Mouse (Mus musculus): ENCODE results near the gene Trak1.

The Trak1 gene

DNA sequence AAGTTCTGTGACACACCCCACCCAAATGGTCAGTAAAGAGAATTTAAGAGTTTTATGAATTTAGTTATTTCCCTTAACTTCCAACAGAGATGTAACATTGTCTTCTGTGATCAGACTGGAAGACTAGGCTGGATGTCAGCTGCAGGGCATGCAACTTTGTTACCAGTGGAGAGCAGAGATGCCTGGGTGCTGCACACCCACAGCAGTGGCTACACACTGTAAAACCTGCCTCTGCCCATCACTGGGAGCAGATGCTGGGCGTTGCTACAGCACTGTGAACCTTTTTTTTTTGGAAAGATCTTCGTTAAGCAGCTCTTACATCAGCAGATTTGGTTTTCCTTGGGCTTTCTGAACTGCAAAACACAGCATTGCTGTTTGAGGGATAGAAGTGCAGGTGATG, 97.6 kb downstream of the Trak1 start:
- no peak for DNase-seq (ENCODE audit: low spot score in 2 of 2)

DNA sequence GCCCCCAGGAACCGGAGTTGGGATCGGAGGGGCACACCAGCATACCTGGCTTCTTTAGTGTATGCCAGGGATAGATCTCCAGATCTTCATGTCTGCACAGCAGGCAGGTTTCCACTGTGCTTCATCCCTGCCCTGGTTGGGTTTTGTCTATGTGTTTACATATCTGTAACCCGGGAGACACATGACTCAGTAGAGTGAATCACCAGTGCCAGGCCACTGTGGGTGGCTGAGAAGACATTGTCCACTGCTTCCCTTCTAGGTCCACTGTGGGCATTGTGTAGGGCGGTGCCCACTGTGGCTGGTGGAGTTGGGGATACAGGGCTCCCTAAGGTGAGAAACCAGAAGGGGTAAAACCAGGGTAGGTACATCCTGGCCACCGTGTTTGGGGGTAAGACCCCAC, 98.5 kb downstream of the Trak1 start:
- peak in 1 of 2 experiments; percentile 44 for DNase-seq (ENCODE audit: low spot score in 2 of 2)

DNA sequence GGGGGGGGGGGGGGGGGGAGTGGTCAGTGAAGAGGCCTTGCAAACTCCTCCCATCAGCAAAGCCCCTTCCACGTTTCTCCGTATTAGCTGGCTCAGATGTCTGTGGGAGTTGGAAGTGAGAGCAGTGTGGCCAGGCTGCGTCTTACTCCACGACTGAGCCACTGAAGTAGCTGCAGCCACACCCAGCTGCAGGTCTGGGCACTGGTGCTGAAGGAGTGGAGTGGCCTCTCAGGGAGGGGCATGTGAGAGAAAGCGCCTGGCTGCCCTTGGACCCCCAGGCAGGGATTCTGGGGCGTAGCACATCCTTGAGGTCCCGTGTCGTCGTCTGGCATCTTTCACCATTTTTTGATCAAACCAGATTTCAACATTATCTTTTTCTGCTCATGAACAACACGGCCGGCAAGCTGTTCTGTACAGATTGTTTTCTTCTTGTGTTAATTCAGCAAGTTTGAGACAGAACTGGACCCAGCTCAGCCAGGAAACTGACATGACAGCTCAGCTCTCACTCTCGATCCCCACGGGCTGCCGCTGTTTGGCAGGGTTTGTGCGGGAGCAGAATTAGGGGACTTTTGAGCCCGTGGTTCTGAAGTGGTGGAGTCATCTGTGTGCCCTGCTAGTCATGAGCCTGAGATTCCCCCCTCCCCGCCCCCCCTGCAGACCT, 100.9 kb downstream of the Trak1 start:
- no peak for DNase-seq (ENCODE audit: low spot score in 2 of 2)

DNA sequence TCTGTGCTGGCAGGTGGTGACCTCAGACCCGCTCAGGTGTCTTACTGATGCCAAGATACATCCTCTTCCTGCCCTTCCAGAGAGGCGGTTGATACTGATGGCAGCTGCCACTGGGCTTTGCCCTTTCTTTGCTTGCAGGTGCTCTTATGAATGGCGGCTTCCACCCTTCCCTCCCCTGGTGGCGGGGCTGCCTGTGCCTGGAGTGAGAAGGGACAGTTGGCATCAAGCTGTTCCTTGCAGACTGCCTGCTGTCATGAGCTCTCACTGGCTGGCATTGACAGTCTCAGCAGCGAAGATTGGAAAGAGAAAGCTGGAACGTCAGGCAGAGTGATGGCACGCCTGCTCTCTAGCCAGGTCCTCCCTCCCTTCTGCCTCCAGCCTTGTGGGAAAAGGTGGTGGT, 101.5 kb downstream of the Trak1 start:
- DNase-seq (ENCODE audit: low spot score in 2 of 2), result no peak

DNA sequence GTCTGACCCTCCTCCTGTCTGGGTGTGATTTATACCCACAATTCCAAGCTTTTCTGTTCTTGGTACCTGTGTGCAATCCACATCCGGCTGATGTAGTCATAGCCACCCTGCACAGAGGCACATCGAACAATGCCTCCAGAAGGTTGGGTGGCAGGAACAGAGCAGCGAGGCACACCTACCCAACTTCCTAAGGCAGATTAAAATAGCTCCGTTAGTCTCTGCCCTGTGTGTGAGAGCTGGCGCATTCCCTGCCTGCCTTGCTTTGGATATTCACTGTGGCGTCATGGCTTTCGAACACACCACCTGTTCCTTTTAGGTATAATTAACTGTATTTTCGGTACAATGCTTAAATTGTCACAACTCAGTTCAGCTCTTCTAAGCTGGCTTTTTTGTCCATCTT, 103.3 kb downstream of the Trak1 start:
- no peak for DNase-seq (ENCODE audit: low spot score in 2 of 2)

DNA sequence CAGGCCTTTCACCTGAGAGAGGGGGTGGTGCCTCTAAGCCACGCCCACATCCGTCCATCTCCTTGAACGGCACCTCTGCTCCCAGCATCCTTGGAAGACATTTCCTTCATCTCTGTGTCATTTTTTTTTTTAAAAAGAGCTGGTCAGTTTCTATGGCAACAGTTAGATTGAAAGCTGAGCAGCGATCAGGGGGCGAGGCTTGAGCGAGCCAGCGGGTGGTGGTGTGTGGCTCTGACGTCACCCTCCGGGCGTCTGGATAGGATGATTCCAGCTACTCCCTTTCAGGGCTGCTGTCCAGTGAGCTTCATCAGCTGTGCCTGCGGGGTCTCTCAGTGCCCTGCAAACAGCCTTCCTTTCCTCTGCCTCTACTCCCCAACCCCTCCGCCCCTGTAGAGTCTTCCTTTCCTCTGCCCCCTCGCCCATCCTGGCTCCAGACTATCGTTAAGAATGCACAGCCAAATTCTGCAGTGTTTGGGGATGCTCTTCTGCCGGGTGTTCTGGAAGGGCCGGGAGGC, 105.9 kb downstream of the Trak1 start:
- DNase-seq (ENCODE audit: low spot score in 2 of 2), result no peak

DNA sequence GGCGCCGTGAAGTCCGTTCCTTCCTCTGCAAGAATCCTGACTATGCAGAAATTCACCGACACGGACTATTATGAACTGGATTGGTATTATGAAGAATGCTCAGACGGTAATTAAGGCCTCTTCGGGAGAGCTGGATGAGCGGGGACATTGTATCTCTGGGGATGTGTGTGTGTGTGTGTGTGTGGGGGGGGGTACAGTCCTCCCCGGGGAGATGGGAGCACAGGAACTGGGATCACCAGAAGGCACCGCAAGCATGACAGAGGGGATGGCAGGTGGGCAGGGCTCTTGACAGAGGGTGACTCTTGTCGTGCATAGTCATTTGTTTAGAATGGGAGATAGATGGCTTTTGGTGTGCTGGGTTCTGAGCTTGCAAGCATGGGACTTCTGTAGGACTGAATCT, 106.4 kb downstream of the Trak1 start:
- no peak for DNase-seq (ENCODE audit: low spot score in 2 of 2)

DNA sequence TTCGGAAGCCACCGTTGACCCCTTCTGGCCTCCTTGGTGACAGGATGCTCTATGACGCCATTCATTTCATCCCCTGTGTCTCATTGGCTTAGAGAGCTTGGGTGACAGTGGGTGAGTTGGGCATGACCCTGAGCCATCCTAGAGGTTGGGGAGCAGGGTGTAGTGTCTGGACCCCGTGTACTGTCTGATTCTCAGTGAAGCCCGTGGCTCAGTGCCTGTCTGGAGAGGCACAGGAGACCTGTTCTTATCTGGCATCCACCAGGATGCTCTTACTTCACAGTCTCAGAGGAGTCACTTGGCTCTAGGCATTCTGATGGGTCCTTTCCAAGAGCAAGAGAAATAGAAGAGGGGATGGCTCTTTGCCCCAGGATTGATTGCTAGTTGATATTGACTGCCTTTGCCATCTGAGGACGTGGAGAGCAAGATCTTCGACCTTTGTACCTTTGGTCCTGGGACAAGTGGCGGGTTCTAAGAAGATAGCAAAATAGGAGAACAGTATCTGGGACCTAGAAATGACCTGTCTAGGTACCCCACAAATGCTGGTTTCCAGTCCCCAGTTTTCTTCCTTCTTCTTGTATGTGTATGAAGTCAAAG, 107.9 kb downstream of the Trak1 start:
- no peak for DNase-seq (ENCODE audit: low spot score in 2 of 2)

DNA sequence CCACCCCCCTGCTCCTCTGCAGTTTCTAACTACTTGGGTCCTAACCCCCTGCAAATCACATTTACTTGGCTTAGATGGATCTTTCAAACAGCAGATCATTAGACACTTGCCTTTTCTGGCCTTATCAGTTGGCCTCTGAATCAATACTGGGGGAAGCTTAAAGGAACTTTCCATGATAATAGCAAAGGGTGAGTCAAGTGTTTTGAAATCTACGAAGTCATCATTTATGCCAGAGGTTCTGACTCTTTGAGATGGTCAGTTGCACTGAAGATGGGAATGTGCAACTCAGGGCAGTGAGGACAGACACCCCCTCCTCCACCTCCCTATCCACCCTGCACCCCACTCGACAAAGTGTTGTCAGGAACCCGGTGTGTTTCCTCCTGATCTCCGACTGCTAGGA, 108.5 kb downstream of the Trak1 start:
- DNase-seq (ENCODE audit: low spot score in 2 of 2), result no peak

DNA sequence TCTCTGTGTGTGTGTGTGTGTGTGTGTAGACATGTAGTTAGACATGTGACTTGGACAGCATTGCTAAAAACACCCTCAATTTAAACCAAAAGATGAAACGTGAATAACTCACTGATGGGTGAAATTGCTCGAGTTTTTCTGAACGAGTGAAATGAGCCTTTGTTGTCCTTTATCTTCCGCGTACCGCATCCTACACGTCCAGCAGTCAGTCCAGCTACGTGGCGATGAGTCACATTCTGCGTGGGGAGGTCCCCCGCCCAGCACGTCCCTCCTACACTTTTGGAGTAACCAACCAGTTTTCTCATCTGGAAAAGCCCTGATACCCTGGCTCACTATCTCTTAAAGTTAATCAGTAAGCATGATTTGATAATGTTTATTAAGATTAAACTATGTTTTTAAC, 116.9 kb downstream of the Trak1 start:
- DNase-seq (ENCODE audit: low spot score in 2 of 2), result no peak

DNA sequence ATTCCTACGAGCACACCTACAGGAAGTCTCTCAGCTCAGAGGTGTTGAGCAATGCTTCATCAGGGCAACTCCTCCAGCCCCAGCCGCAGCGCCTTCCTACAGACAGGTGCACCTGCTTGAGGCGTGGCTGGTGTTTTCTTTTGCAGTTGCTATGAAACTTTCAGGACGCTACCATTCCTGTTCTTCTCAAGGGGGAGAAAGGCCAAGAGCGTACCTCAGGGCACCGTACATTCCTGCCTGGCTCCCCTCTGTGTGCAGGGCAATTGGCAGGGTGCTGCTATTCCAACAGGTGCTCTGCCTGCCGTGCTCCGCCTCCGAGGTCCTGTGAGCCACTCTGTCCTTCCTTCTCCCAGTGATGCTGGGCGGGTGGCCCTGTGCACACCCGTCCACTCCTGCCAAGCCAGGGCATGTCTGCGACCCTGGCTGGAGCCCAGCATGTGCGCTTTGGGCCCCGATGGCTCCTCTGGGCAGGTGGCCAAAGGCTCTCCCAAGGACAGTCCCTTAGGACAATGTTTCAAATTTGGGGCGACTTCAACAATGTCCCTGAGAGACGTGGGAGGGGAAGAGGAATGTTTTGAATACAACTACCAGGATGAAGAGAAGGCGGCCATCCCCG, 118.4 kb downstream of the Trak1 start:
- peak; percentile 50 to 57 for DNase-seq (ENCODE audit: low spot score in 2 of 2)

DNA sequence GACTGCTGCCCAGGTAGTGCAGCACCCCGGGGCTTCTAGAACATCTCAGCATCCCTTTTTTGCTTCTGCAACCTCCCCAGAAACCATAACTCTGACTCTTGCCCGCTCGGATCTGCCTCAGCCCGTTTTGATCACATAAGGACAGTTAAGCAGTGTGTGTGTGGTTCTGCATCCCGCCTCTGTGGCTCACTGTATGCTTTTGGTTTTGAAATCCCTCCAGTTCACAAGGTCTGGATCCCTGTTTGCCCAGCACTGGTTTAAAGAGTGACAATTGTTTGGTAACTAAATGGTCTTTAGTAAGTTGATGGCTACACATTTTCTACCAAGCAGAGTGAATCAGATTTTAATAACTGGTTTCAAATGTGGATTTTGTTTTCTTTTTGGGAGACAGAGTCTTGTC, 119.2 kb downstream of the Trak1 start:
- no peak for DNase-seq (ENCODE audit: low spot score in 2 of 2)

DNA sequence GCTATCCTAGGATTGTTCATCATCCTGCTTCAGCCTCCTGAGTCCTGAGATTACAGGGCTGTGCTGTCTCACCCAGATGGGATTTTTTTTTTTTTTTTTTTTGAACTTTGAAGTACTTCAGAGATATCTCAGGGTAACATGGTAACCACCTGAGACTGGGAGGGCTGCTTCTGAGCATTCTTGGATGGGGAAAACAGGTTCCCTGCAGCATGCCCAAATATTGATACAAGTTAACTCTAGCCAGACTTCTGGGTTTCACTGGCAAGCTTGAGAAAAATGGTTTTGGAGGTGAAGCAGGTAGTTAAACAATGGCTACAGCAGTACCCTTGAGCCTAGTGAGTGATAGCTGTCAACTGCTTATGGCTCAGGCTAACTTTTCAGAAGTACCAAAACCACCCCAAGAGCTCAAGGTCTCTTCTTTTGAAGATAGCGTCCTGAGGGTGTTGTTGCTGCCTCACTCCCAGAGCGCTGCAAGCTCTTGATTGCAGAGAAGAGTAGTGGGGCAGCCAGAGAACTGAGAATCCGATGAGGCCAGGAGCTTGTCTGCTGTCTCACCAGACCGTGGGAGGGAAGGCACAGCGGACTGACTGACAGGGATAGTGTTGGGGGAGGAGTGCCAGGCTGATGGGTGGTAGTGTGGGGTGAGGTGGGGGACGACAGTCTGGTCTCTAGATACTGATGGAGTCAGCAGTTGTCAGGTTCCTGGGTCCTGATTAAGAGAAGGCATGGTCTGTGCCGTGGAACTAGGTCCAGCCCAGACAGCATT, 119.8 kb downstream of the Trak1 start:
- DNase-seq (ENCODE audit: low spot score in 2 of 2), result no peak

DNA sequence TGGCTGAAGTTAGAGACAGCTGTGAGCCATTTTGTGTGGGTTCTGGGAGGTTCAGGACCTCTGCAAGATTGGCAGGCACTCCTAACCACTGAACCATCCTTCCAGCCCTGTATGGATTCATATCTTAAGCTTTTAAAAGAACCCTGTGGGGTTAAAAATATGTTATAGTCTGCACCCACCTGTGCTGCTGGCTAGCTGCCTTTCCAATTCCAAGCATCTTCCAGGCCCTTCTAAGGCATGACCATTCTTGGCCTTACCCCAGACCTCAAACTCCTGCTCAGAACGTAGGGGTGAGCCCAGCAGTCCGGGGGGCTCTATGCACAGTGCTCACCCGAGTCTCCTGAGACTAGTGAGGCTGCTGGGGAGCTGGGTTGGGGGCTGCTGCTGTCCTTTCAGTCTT, 121.7 kb downstream of the Trak1 start:
- DNase-seq (ENCODE audit: low spot score in 2 of 2), result no peak

DNA sequence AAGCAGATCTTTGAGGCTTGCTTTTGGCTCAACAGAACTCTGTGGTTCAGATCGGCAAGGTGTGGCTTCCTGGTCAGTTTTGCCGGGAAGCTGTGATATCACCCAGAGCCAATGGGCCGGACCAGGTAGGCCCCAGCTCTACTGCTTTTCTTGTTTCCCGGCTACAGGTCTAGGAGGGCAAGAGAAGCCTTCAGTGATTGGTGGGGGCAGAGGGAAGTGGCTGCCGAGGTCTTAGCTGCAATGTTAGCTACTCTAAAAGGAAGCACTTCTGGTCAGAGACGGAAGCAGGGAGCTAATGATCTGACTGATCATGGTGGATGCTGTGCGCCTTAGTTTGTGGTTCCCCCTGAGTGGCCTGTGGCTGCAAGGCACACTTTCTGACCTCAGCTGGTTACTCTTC, 122.3 kb downstream of the Trak1 start:
- DNase-seq (ENCODE audit: low spot score in 2 of 2), result no peak

DNA sequence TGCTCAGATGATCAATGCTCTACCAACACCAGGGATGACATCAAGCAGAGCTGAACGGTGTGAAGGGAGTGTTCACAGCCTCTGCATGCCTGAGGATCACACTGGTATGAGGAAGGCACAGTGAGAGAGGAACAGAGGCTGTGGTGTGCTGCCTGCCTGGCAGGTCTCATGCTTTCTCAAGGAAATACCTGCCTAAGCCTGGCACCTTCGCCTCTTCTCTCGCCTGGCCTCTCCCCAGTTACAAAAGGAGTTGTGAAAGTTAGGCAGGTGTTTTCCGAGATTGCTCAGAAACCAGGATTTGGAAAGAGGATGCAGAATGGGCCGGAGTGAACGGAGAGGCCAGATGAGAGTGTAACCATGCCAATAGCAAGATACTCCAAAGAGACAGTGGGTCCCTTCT, 123.5 kb downstream of the Trak1 start:
- DNase-seq (ENCODE audit: low spot score in 2 of 2), result no peak

DNA sequence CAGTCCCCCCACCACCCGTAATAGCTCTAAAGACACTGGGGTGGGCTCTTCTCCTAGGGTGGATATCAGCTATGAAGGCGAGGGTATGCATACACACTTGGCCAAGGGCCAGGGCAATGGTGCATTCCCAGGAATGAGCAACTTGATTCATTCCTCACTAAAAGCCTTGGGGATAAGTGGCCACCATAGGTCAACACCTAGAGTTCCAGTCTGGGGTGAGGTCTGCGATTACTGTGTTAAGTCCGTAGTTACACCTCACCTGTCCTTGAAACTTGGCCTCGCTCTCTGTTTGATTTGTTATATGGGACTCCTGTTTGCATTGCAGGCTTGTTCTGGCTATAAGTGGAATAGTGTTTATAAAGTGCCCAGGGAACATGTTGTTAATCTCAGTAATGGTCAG, 125.1 kb downstream of the Trak1 start:
- DNase-seq (ENCODE audit: low spot score in 2 of 2), result no peak

DNA sequence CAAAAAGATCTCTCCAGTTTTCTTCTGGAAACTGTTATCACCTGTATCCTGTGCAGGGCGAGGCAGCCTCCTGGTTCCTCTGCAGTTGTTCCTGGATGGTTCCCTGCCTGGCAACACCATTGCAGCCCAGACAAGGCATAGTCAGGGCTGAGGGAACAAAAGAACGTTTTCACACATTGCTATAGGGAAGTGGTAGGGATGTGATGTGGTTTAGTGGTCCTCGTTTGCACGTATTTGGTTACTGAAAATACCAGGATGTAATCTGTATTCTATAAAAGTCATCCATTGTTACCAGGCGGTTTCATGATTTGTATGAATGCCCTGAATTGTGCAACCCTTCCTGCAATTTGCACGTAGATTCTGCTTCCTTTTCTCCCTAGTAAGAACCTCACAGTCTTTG, 126.3 kb downstream of the Trak1 start:
- DNase-seq (ENCODE audit: low spot score in 2 of 2), result no peak

DNA sequence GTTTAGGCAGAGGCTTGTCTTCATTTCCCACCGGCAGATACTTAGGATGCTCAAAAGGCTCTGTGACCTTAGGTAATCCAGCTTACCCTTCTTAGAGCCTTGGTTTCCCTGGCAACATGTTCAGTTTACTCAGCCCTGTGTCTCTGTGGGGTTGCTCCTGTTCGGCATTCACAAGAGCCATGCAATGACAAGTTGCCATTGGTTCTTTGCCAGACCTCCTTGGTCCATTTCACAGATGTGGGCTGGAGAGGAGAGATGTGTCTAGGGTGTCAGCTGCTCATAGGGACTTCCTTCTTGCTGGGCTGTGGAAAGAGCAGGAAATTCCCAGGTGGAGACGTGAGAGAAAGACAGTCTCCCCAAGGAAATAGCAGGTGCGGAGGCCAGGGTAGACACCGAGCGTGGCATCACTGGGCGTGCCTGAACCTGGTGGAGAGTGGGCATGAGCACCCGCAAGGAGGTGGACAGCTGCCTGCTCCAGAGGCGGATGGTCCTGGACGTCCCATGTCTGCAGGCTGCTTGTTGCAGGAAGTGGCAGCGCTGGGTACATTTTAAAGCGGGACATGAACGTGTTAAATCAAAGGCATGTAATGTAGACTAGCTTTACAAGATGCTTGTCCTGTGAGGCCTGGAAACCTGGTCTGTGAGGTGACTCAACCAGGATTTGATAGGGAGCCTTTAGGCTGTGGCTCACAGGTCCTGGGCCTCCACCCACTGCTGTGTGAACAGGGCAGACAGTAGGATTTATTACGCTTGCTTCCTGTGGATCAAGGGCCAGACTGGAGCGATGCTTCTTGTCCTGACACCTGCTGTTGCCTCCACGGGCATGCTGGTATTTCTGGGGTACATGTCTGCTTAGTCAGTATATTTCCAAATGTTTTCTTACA, 127.2 kb downstream of the Trak1 start:
- DNase-seq (ENCODE audit: low spot score in 2 of 2), result no peak

DNA sequence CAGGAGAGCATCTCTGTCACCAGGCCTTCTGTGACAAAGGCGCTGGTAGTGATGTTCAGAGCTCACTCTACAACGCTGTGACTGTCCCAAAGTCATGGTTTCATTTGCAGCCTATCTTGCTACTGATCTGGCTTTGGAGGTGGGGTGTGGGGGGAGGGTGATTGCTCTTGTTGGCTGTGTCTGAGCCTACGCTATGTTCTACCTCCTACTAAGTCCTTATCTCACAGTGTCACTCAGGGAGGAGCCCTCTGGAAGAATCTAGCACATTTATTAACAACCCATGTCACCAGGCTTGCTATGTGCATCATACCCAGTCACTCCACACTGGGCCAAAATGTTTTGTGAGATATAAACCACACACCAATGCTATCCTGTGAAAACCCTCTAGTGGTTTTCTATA, 129.1 kb downstream of the Trak1 start:
- DNase-seq (ENCODE audit: low spot score in 2 of 2), result no peak

DNA sequence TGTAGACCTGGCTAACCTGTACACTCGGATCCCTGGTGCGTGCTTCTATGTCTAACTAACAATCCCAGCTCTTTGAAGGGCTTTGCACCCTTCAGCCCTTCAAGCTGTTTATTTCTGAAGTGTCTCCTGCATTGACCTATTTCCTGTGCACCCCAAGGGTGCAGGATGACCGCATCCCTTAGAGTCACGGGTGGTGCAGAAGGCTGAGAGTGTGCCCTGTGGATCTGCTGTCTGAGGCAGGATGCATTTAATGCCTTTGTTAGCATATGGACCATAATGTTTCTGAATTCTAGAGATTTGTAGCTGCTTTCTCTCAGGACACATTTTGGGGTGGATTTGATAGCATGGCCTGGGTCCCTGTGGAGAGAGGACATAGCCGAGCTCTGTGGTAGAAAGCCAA, 129.6 kb downstream of the Trak1 start:
- DNase-seq (ENCODE audit: low spot score in 2 of 2), result no peak

DNA sequence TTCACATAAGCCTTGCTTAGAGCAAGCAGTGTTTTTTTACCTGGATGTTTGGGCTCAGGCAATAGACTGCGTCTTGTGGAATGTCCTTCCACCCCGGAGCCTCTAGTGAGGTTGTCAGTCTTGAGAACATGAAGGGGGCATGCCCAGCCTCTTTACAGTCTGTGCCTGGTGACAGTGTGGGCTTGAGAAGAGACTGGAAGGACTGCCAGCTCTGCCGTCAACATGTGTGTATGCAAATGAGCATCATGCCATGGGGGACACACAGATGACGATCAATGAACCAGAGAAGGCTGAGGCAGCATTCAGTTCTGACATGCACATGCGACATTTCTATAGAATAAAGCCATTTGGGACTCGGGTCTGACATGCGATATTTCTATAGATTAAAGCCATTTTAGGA, 132.3 kb downstream of the Trak1 start:
- no peak for DNase-seq (ENCODE audit: low spot score in 2 of 2)

All from urinary bladder, adult 18-20 months (tissue).